Mouse (Mus musculus) forebrain, embryonic 11.5 days (tissue): Measurements from ENCODE around the gene Nobox. TPM values are rescaled to one million over a fixed set of nuclear protein-coding genes. Genes with fewer than 3 reads are reported as not detected.

Experiments used
- ATAC-seq: fragments of 200-750 bp; cut with Nextera tagmentation; replicated peaks from 2 replicates; pipeline ENCODE4 v1.8.0; 2017; ENCODE audit warnings: moderate TSS enrichment; ENCODE audit not compliant: low FRiP score
- DNase-seq: peaks from one replicate; pipeline ENCODE4 v3.0.0-alpha.2; 2017; ENCODE audit warnings: low spot score
- H3K27ac ChIP-seq: fragments of 300-500 bp; sonication (generic); 2 replicates; pipeline ENCODE4 v1.5.1; 2014; ENCODE audit warnings: low read depth, low read length
- H3K27me3 ChIP-seq: fragments of 300-500 bp; sonication (generic); 2 replicates; pipeline ENCODE4 v1.6.1; 2014; ENCODE audit warnings: mild to moderate bottlenecking, low read length, mixed read lengths; ENCODE audit not compliant: control insufficient read depth, insufficient read depth
- H3K36me3 ChIP-seq: fragments of 300-500 bp; sonication (generic); 2 replicates; pipeline ENCODE4 v1.6.1; 2014; ENCODE audit warnings: mild to moderate bottlenecking, low read length, moderate library complexity, mixed read lengths; ENCODE audit not compliant: control insufficient read depth, insufficient read depth
- H3K4me1 ChIP-seq: fragments of 300-500 bp; sonication (generic); replicated peaks from 2 replicates; pipeline ENCODE4 v1.6.1; 2014; ENCODE audit warnings: low read length, mixed read lengths; ENCODE audit not compliant: control insufficient read depth, insufficient read depth
- H3K4me2 ChIP-seq: fragments of 300-500 bp; sonication (generic); 2 replicates; pipeline ENCODE4 v1.6.1; 2014; ENCODE audit warnings: low read depth, mild to moderate bottlenecking, low read length, moderate library complexity, mixed read lengths; ENCODE audit not compliant: severe bottlenecking
- H3K4me3 ChIP-seq: fragments of 300-500 bp; sonication (generic); 2 replicates; pipeline ENCODE4 v1.5.1; 2014; ENCODE audit warnings: low read depth, low read length
- H3K9ac ChIP-seq: fragments of 300-500 bp; sonication (generic); 2 replicates; pipeline ENCODE4 v1.6.1; 2014; ENCODE audit warnings: low read length
- H3K9me3 ChIP-seq: fragments of 300-500 bp; sonication (generic); 2 replicates; pipeline ENCODE4 v1.6.1; 2016; ENCODE audit warnings: low read length, mixed read lengths; ENCODE audit not compliant: control insufficient read depth
- WGBS: fragments of 180-500 bp; shearing (Covaris S2); extraction: QIAGEN DNeasy Blood & Tissue Kit; methylation state at CpG from one replicate; pipeline ENCODE4 v1.1.7; 2014; 5-methylcytosine and 5-hydroxymethylcytosine counted together
- polyA plus RNA-seq: library from polyadenylated mRNA; unstranded; fragments of >200 nt; fragmentation: Nextera tagmentation; extraction: Ambion mirVana; gene quantifications from 2 replicates; pipeline ENCODE4 v1.2.1, GENCODE M21; 2014

The Nobox gene
- polyA plus RNA-seq, 1 experiment from 2014 or later = not detected

DNA sequence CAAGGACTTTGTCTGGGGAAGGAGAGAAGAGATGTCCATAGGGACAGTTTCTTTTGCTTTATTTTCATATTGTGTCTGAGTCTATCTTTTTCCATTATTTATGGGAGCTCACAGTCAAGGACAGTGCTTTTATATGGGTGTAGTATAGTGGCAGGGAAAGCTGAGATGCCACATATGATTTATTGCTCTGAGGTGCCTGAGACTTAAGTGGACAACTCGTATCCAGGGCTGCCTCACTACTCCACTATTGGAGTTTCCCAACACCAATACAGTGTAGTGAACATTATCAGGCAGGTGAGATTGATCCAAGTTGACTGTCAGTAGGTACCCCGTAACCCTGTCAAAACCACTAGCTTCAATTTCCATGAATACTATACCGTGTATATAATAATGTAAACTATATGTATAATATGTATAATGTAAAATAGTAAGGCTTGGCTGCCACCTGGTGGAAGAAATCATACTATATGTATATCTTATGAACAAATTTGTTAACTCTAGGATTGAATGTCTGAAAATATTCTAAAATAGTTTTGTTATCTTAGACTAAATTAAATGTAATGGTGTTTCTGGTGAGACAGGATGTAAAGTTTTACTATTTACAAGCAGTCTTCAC lies 26.4 kb upstream of the Nobox start:
- Histone ChIP-seq H3K27ac (no peak overlapping the region), H3K36me3 (no peaks in the 10 kb centered on the region), H3K9me3 (no peaks in the 10 kb centered on the region), H3K4me3 (no peak overlapping the region), H3K4me1 (no peaks in the 10 kb centered on the region), H3K27me3 (no peaks in the 10 kb centered on the region), H3K4me2 (no peak overlapping the region), H3K9ac (no peak overlapping the region)
- 89% methylated on average over 3 of the region's 3 CpGs for WGBS
- no peak for DNase-seq
- no peak for ATAC-seq

DNA sequence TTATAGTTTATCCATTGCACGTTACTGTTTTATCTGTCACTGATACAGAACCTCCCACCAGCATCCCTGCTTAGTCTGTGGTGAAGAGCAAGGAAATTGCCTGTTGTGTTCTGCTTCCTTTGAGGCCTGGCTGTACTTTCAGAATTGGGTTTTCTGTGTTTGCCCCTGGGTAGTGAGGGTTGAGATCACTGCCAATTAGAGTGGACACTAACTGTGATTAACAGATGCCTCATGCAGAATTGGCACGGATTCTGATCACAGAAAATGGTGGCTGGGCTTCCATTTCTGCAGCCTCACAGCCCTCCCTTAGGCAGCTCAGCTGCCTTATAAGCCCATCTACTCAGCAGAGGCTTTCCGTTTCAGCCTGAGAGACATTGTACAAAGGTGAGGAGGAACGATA lies 24.1 kb upstream of the Nobox start:
- Histone ChIP-seq H3K4me1 (no peaks in the 10 kb centered on the region), H3K4me2 (no peak overlapping the region), H3K36me3 (no peaks in the 10 kb centered on the region), H3K9me3 (no peaks in the 10 kb centered on the region), H3K4me3 (no peak overlapping the region), H3K27me3 (no peaks in the 10 kb centered on the region), H3K27ac (no peak overlapping the region), H3K9ac (no peak overlapping the region)
- 47% methylated on average over 4 of the region's 4 CpGs for WGBS
- DNase-seq (no peak), ATAC-seq (no peak)

DNA sequence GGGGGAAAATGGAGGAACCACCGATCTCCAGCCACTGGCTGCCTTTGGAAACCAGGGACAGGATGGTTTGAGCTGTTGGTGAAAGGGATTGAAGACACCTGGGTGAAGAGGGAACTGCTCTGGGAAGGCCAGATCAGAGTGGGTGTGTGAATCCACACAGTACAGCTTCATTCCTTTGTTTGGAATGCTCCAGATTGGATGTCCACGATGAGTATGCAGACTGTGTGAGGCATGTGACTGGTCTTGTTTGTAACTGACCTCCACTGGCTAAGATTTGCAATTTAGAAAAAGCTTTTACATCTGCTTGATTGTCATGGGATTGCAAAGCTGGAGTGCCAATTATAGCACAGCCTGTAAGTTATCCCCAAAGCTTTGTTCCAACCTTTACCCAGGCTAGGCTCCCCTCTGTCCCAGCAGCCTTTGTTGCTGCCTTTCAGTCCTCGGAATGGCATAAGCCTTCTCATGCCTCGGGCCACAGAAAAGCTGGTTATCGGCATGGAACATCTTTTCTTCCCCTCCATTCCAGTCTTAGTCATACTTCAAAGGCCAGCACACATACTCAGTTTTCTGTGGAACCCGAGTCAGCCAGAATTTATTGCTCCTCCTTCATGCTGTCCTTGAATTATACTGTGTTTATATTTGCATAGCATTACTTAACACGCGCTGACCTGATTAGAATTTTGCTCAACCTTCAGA lies 3.8 kb upstream of the Nobox start:
- no peak overlapping the region for H3K4me2 ChIP-seq
- no peak overlapping the region for H3K9ac ChIP-seq
- H3K27me3 ChIP-seq = no peaks in the 10 kb centered on the region
- no peaks in the 10 kb centered on the region for H3K36me3 ChIP-seq
- H3K4me1 ChIP-seq = 0 out of 2 replicates have a peak, but pooled peaks cover 1% of the 10 kb centered on the region
- ATAC-seq (peak; percentile 63), DNase-seq (no peak)
- H3K9me3 ChIP-seq = no peaks in the 10 kb centered on the region
- no peak overlapping the region for H3K4me3 ChIP-seq
- 53% methylated on average over 8 of the region's 8 CpGs for WGBS
- no peak overlapping the region for H3K27ac ChIP-seq

DNA sequence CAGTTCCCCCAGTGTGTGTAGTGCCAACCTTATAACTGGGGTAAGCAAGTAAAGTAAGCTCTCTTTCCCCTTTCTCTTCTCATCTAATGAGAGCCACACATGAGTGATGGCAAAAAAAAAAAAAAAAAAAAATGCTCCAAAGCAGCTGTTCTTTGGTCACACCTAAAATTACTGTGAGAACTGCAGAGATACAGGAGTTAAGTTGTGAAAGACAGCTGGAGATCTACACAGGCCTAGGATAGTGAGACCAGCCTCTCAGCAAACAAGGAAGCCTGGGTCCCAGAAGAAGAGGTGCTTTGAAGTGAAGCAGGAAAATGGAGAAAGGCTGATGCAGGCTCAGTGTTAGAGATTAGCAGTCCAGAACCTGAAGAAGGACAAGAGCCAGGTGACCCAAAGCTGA lies 3.2 kb upstream of the Nobox start:
- no peak overlapping the region for H3K9ac ChIP-seq
- no peak overlapping the region for H3K4me3 ChIP-seq
- ATAC-seq = no peak
- no peaks in the 10 kb centered on the region for H3K27me3 ChIP-seq
- DNase-seq = no peak
- H3K27ac ChIP-seq = no peak overlapping the region
- no peaks in the 10 kb centered on the region for H3K9me3 ChIP-seq
- no peaks in the 10 kb centered on the region for H3K36me3 ChIP-seq
- H3K4me2 ChIP-seq = no peak overlapping the region
- 0 out of 2 replicates have a peak, but pooled peaks cover 1% of the 10 kb centered on the region for H3K4me1 ChIP-seq

DNA sequence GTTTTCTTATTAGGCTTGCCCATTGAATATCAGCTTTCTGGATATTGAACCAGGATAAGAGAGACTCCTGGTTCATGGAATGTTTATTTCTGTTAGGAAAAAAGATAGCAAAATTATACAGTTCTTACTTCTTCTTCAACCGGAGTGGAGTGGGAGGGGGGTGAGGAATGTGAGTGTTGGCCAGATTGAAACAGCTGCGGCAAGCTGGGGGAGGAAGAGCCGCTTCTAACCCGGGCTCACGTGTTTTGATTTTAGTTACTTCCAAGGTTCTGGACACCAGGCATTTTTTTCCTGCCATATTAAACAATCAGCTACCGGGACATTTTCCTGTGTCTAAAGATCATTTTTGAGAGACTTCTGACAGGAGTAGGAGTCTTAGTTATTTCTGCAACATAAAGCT lies 717 bp upstream of the Nobox start:
- H3K9ac ChIP-seq = no peak overlapping the region
- H3K36me3 ChIP-seq = no peaks in the 10 kb centered on the region
- 0 out of 2 replicates have a peak, but pooled peaks cover 1% of the 10 kb centered on the region for H3K4me1 ChIP-seq
- ATAC-seq = no peak
- no peak overlapping the region for H3K27ac ChIP-seq
- H3K27me3 ChIP-seq = no peaks in the 10 kb centered on the region
- WGBS = 76% methylated on average over 6 of the region's 6 CpGs
- H3K9me3 ChIP-seq = no peaks in the 10 kb centered on the region
- DNase-seq = no peak
- no peak overlapping the region for H3K4me3 ChIP-seq
- H3K4me2 ChIP-seq = no peak overlapping the region

DNA sequence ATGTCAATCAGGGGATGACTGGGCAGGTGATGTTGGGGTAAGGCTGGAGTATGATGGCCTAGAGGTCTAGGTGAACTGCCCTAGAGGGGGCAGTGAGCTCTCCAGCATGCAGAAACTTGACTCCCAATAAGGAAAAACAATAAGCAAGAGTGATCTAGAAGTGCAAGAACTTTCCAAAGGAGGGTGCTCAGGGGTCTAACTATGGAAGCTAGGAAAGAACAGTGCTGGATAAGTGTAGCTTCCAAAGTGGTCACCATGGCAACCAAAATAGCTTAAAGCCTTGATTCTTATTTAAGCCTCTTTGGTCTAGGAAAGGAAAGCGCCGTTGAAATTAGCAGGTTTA lies 11.9 kb downstream of the Nobox start:
- H3K9ac ChIP-seq = no peak overlapping the region
- no peaks in the 10 kb centered on the region for H3K9me3 ChIP-seq
- H3K36me3 ChIP-seq = no peaks in the 10 kb centered on the region
- H3K4me1 ChIP-seq = no peaks in the 10 kb centered on the region
- H3K27me3 ChIP-seq = no peaks in the 10 kb centered on the region
- no peak overlapping the region for H3K27ac ChIP-seq
- WGBS = 29% methylated on average over 2 of the region's 2 CpGs
- H3K4me3 ChIP-seq = no peak overlapping the region
- DNase-seq = no peak
- H3K4me2 ChIP-seq = no peak overlapping the region
- ATAC-seq = peak; percentile 66

DNA sequence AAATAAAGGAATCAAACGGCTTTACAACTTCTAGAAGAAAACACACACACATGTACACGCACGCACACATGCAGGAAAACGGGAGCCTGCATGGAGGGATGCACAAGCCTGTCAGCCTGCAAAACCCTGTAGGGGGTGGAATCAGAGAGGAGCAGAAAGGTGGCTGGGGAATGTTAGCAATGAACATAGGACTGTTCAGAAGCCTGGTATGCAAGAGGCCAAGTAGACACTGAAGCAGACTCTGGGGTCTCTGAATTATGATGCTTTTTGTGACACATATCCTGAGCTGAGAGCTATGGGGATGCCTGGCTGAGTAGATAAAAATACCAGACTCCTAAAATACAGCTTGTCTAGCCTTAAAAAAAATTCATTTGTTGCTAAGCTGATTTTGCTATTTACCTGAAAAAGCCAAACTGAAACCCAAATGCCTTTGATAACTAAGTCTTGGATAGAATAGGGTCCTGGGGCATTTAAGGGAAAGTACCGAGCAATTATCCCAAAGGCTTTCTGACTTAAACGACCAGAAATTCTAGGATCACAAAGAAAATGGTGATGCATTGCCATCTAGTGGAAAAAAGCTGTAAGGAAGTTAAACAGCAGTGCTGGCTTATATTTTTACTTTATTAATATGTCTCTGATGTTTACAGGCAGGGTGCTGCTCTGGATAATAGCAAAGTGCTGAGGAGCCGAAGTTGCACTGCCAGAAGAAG lies 12.4 kb downstream of the Nobox start:
- Histone ChIP-seq H3K27me3 (no peaks in the 10 kb centered on the region), H3K4me1 (no peaks in the 10 kb centered on the region), H3K4me3 (no peak overlapping the region), H3K36me3 (no peaks in the 10 kb centered on the region), H3K4me2 (no peak overlapping the region), H3K9me3 (no peaks in the 10 kb centered on the region), H3K9ac (no peak overlapping the region), H3K27ac (no peak overlapping the region)
- peak; percentile 67 for ATAC-seq
- DNase-seq = no peak
- WGBS = 40% methylated on average over 7 of the region's 7 CpGs

DNA sequence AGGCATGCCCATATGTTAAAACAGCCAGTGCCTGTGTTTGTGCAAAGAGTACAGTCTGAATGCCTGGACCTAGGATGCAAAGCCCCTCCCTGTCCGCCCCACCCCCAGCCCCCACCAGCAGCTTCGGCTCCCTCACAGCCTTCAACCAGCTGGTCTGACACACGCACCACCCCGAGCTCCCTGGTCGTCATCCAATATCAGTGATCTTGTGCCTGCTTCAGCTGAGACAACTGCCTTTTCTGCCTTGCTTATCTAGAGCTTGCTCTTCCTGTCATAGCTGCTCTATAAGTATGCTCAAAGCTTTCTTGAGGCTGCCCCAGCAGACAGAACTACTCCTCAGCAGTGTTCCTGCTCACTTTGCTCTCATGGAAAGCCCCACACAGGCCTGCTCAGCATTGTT lies 13.4 kb downstream of the Nobox start:
- Histone ChIP-seq H3K4me2 (no peak overlapping the region), H3K9me3 (no peaks in the 10 kb centered on the region), H3K27me3 (no peaks in the 10 kb centered on the region), H3K27ac (no peak overlapping the region), H3K4me3 (no peak overlapping the region), H3K4me1 (no peaks in the 10 kb centered on the region), H3K9ac (no peak overlapping the region), H3K36me3 (no peaks in the 10 kb centered on the region)
- ATAC-seq (no peak), DNase-seq (no peak)
- 54% methylated on average over 5 of the region's 5 CpGs for WGBS
